Mouse (Mus musculus) embryonic facial prominence, embryonic 13.5 days (tissue): Measurements from ENCODE around the gene Sdhaf3. TPM values are rescaled to one million over a fixed set of nuclear protein-coding genes. Genes with fewer than 3 reads are reported as not detected.

ENCODE experiments used
- ATAC-seq: fragments of 200-750 bp; cut with Nextera tagmentation; 2 replicates; pipeline ENCODE4 v1.8.0; 2017; ENCODE audit warnings: low read depth; ENCODE audit not compliant: insufficient number of reproducible peaks, insufficient read depth, low FRiP score, low TSS enrichment
- H3K27ac ChIP-seq: fragments of 300-500 bp; sonication (generic); 2 replicates; pipeline ENCODE4 v1.5.1; 2015; ENCODE audit warnings: moderate library complexity, mild to moderate bottlenecking, inconsistent platforms
- H3K27me3 ChIP-seq: fragments of 300-500 bp; sonication (generic); 2 replicates; pipeline ENCODE4 v1.6.1; 2015; ENCODE audit warnings: mild to moderate bottlenecking, inconsistent platforms
- H3K36me3 ChIP-seq: fragments of 300-500 bp; sonication (generic); 2 replicates; pipeline ENCODE4 v1.6.1; 2015; ENCODE audit warnings: mild to moderate bottlenecking, inconsistent platforms
- H3K4me1 ChIP-seq: fragments of 300-500 bp; sonication (generic); 2 replicates; pipeline ENCODE4 v1.6.1; 2015; ENCODE audit warnings: inconsistent platforms
- H3K4me2 ChIP-seq: fragments of 300-500 bp; sonication (generic); 2 replicates; pipeline ENCODE4 v1.6.1; 2015; ENCODE audit warnings: moderate library complexity, mild to moderate bottlenecking, inconsistent platforms
- H3K4me3 ChIP-seq: fragments of 300-500 bp; sonication (generic); 2 replicates; pipeline ENCODE4 v1.5.1; 2015; ENCODE audit warnings: mild to moderate bottlenecking, inconsistent platforms
- H3K9ac ChIP-seq: fragments of 300-500 bp; sonication (generic); 2 replicates; pipeline ENCODE4 v1.6.1; 2015; ENCODE audit warnings: mild to moderate bottlenecking, inconsistent platforms
- H3K9me3 ChIP-seq: fragments of 300-500 bp; sonication (generic); 2 replicates; pipeline ENCODE4 v1.6.1; 2016; ENCODE audit warnings: inconsistent platforms
- WGBS: fragments of 180-500 bp; shearing (Covaris S2); methylation state at CpG from one replicate; pipeline ENCODE4 v1.1.7; 2015; ENCODE audit warnings: mixed read lengths; 5-methylcytosine and 5-hydroxymethylcytosine counted together
- polyA plus RNA-seq: library from polyadenylated mRNA; unstranded; fragments of >200 nt; fragmentation: Nextera tagmentation; extraction: Ambion mirVana; gene quantifications from 2 replicates; pipeline ENCODE4 v1.2.1, GENCODE M21; 2015

Gene Sdhaf3
- polyA plus RNA-seq, 1 experiment from 2014 or later, result 6.5 TPM

DNA sequence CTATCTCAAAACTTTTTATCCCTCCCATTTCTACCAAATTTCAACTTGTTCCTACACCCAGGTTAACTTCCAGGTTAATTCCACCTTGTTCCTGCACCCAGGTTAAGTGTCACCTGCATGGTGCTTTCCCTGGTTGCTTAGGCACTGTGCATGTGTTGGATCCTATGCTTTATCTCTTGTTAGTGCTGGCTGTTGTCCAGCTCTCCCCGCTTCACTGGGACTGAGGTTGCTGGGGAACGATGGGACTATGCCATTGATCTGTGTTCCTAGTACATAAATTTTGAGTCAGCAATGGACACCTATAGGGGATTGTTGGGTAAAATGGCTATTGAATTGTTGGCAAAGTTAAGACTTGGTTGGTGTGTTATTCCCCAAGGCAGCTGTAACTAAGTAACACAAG, 113.7 kb downstream of the Sdhaf3 start:
- Histone ChIP-seq H3K4me1 (no peaks in the 10 kb centered on the region), H3K4me3 (no peak overlapping the region), H3K27me3 (no peaks in the 10 kb centered on the region), H3K9me3 (no peaks in the 10 kb centered on the region), H3K4me2 (no peak overlapping the region), H3K36me3 (no peaks in the 10 kb centered on the region), H3K27ac (no peak overlapping the region), H3K9ac (no peak overlapping the region)
- WGBS, result 84% methylated on average over 2 of the region's 2 CpGs
- ATAC-seq, result no peak

GRCm38 (mm10) chr6:7082054-7082453, 126.2 kb downstream of the Sdhaf3 start:
- H3K27me3 ChIP-seq, result no peaks in the 10 kb centered on the region
- no peak overlapping the region for H3K4me2 ChIP-seq
- H3K4me3 ChIP-seq, result no peak overlapping the region
- H3K27ac ChIP-seq, result no peak overlapping the region
- H3K9ac ChIP-seq, result no peak overlapping the region
- no peaks in the 10 kb centered on the region for H3K4me1 ChIP-seq
- no peaks in the 10 kb centered on the region for H3K36me3 ChIP-seq
- no peaks in the 10 kb centered on the region for H3K9me3 ChIP-seq
- no peak for ATAC-seq
- WGBS, result 70% methylated on average over 3 of the region's 3 CpGs

GRCm38 (mm10) chr6:7082467-7083259, 126.9 kb downstream of the Sdhaf3 start:
- Histone ChIP-seq H3K36me3 (no peaks in the 10 kb centered on the region), H3K4me1 (no peaks in the 10 kb centered on the region), H3K9me3 (no peaks in the 10 kb centered on the region), H3K27me3 (no peaks in the 10 kb centered on the region), H3K4me2 (no peak overlapping the region), H3K27ac (no peak overlapping the region), H3K9ac (no peak overlapping the region), H3K4me3 (no peak overlapping the region)
- ATAC-seq, result no peak
- WGBS, result 63% methylated on average over 5 of the region's 5 CpGs

GRCm38 (mm10) chr6:7083661-7084060, 127.9 kb downstream of the Sdhaf3 start:
- H3K4me2 ChIP-seq, result no peak overlapping the region
- no peak overlapping the region for H3K27ac ChIP-seq
- H3K4me1 ChIP-seq, result no peaks in the 10 kb centered on the region
- H3K27me3 ChIP-seq, result no peaks in the 10 kb centered on the region
- no peaks in the 10 kb centered on the region for H3K9me3 ChIP-seq
- H3K9ac ChIP-seq, result no peak overlapping the region
- no peak for ATAC-seq
- H3K36me3 ChIP-seq, result no peaks in the 10 kb centered on the region
- 73% methylated on average over 4 of the region's 4 CpGs for WGBS
- H3K4me3 ChIP-seq, result no peak overlapping the region

- no peak overlapping the region for H3K27ac ChIP-seq
- H3K4me1 ChIP-seq, result no peaks in the 10 kb centered on the region
- no peaks in the 10 kb centered on the region for H3K9me3 ChIP-seq
- no peaks in the 10 kb centered on the region for H3K27me3 ChIP-seq
- 51% methylated on average over 2 of the region's 2 CpGs for WGBS
- no peak overlapping the region for H3K4me2 ChIP-seq
- H3K36me3 ChIP-seq, result no peaks in the 10 kb centered on the region
- H3K9ac ChIP-seq, result no peak overlapping the region
- no peak for ATAC-seq
- H3K4me3 ChIP-seq, result no peak overlapping the region
Observed at GRCm38 (mm10) chr6:7084370-7084769, 128.6 kb downstream of the Sdhaf3 start.

DNA sequence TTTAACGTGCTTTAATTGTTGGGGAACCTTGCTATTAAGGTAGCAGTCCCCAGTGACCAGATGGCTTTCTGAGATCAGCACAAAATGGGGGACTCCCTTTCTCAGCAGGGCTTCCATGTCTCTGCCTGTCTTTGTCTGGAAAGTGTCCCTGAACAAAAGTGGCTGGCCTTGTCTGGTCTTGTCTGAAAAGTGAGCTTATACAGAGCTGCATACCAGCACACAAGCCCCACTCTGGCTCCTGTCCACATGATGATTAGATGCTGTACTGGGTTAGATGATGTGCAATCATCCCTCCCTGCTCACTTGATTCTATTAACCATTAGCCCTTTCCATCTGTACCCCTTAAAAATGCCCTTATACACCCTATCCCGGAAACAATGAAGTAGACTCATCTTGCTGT, 129.7 kb downstream of the Sdhaf3 start:
- no peak for ATAC-seq
- WGBS, result 74% methylated on average over 2 of the region's 2 CpGs
- Histone ChIP-seq H3K36me3 (no peaks in the 10 kb centered on the region), H3K4me1 (no peaks in the 10 kb centered on the region), H3K27ac (no peak overlapping the region), H3K27me3 (no peaks in the 10 kb centered on the region), H3K4me2 (no peak overlapping the region), H3K4me3 (no peak overlapping the region), H3K9me3 (no peaks in the 10 kb centered on the region), H3K9ac (no peak overlapping the region)

DNA sequence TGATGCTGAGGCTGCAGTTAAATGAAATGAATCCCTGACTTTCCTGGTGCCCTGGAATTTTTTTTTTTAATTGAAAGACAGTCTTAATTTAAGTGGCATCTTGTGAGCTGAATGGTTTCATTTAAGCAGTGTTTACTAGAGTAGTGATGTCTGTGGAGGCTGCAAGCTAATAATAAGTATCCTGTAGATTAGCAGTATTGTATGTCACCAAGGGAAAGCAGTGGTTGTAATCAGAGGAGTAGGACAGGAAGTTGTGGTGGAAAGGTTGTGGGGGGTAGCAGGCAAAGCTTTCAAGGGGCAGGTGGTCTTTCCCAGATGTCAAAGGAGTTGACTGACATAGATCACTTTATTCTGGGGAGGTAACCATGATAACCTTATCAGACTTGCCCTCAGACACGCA, 136.3 kb downstream of the Sdhaf3 start:
- H3K9me3 ChIP-seq, result no peaks in the 10 kb centered on the region
- H3K4me1 ChIP-seq, result peaks cover 5% of the 10 kb centered on the region; the same call in 1 of the 2 replicates
- no peaks in the 10 kb centered on the region for H3K36me3 ChIP-seq
- 56% methylated on average over 1 of the region's 1 CpGs for WGBS
- no peak overlapping the region for H3K9ac ChIP-seq
- no peak overlapping the region for H3K4me2 ChIP-seq
- no peak overlapping the region for H3K4me3 ChIP-seq
- ATAC-seq, result no peak
- H3K27ac ChIP-seq, result no peak overlapping the region
- H3K27me3 ChIP-seq, result no peaks in the 10 kb centered on the region

Other genes with a start within 250 kb of the Sdhaf3 start
- gene Dlx6, start 92.7 kb upstream of the Sdhaf3 start, polyA plus RNA-seq, result 4.6 and 5.1 TPM in 2 replicates
- gene Dlx5, start 73.9 kb upstream of the Sdhaf3 start, polyA plus RNA-seq, result 44.3 and 54.9 TPM in 2 replicates